Mouse (Mus musculus) layer of hippocampus, adult 9-11 months (tissue): ENCODE results near the gene Ccdc141.
"Not testable (repeated sequence)": the region's sequence is repeated elsewhere in the genome, so short reads cannot be mapped to it uniquely, and the experiment has no call there.

Experiments used
- DNase-seq: peaks from one replicate; pipeline ENCODE4 v3.0.0; 2022

The Ccdc141 gene

DNA sequence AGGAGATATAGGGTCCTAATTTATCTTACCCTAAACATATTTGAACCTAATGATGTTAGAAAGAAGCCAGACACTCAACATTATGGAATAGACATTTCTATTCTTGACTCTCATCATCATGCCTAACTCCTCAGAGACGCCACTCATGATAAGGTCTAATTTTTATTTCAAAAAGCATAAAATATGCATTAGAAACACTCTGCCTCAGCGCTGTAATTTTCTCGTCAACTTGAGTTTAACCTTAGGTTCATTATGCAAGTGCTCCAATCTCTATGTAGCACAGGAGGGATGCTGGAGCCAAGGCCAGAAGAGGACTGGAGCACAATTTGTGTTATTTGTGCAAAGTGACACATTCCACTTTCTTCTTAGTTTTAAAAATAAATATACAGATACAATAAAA lies 130.8 kb downstream of the Ccdc141 start:
- DNase-seq: no peak

- DNase-seq: no peak
These were observed 131.2 kb downstream of the Ccdc141 start for GRCm38 (mm10) chr2:77039281-77039680.

GRCm38 (mm10) chr2:77037211-77037610 lies 133.2 kb downstream of the Ccdc141 start:
- DNase-seq: no peak

DNA sequence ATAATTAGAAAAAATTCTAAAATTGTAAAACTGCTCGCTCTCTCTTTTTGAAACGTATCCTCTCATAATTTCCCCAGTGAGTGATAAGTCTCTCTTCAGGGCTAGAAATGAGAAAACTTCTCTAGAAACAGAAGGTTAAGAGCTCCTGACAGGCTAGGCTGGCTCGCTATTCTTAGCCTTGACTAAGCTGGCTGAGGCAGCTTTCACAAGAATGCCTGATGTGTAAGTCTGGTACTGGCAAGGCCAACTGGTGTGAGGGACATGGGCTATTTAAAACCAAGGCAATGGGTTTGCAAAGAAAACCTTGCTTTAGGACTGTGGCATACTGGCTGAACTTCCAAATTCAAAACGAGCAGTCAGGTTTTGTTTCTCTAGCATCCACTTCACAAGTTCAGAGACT lies 136.3 kb downstream of the Ccdc141 start:
- no peak for DNase-seq

DNA sequence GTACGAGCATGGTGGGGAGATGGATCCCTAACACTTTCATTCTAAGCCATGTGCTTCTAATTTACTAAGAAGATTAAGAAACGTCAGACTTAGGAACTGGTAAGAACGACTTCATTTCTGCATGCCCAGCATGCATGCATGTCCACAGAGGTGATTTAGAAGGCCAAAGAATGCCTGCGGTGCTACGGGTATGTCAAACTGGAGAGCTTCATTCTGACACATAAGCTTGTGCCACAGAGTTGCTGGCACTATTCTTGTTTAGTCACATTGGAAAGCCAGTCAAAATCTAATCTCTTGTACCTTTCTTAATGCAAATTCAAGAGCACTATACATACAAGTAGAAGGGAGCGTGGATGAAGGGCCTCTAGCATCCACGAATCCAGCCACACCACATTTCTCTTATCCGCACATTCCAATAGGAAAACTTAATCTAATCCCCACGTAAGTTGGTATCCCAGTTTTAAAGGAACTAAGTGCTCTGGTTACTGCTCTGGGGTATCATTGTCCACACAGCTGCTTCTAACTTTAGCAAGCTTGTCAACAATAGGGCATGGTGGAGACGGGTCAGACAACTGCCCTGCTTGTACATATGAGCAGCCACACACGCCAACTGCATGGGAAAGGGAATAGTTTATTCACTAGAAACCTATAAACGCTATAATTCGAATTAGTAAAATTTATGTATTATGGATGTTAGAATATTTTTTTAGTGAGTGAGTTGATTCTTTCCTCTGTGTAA lies 136.9 kb downstream of the Ccdc141 start:
- no peak for DNase-seq

- no peak for DNase-seq
These were observed 149.8 kb downstream of the Ccdc141 start for GRCm38 (mm10) chr2:77020649-77021048.

- DNase-seq: no peak
These were observed 152.7 kb downstream of the Ccdc141 start for GRCm38 (mm10) chr2:77017735-77018134.

DNA sequence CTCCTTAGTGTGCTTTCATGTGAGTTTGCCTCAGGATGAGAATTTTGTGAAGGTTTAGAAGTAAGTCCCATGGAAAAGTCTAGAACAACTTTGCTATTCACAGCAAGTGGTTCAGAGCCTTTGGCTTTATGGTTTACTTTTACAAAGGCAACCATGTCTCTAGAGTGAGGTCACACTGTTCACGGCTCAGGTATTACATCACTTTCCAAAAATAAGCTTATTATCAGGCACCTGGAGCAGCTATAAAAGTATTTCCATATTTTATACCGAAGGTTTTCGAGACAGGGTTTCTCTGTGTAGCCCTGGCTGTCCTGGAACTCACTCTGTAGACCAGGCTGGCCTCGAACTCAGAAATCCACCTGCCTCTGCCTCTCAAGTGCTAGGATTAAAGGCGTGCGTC lies 157.0 kb downstream of the Ccdc141 start:
- not testable (repeated sequence) for DNase-seq

DNA sequence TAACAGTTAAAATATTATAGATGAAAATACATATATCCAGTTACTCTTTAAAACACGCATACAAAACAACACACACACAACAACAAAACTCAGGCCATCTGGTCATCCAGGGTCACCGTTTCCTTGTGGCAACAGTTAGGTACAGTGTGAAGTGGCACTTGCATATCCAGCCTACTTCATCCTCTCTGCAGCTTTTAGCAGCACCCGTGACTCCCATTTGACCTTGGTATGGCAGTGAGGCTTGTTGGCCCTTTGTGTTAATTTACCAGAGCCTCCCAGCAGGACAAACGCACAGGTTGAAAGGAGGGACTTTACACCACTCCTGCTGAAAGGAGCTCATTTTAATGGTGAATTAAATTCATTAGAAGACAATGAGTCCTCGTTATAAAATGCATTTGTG lies 158.5 kb downstream of the Ccdc141 start:
- no peak for DNase-seq

DNA sequence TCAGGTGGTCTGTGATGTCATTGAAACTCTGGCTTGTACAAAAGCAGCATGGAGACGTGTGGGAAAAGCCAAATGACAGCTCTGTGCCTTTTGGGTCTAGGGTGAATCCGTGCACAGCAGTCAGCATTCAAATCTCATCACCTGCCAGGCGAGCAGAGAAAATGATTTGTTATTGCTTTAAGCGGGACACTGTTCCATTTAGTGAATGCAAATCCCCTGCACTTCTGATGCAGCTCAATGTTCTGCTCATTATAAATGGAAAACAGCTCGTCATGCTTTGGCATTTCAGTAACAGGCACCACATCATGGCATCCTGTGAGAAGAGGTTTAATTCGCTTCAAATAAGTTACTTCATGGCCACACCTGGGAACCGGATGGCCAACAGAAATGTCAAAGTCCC lies 163.4 kb downstream of the Ccdc141 start:
- DNase-seq: no peak

- DNase-seq: no peak
These were observed 167.3 kb downstream of the Ccdc141 start for GRCm38 (mm10) chr2:77003148-77003547.

GRCm38 (mm10) chr2:76998351-76998750 lies 172.1 kb downstream of the Ccdc141 start:
- DNase-seq: no peak

GRCm38 (mm10) chr2:76992493-76993201 lies 177.8 kb downstream of the Ccdc141 start:
- DNase-seq: peak; percentile 72

DNA sequence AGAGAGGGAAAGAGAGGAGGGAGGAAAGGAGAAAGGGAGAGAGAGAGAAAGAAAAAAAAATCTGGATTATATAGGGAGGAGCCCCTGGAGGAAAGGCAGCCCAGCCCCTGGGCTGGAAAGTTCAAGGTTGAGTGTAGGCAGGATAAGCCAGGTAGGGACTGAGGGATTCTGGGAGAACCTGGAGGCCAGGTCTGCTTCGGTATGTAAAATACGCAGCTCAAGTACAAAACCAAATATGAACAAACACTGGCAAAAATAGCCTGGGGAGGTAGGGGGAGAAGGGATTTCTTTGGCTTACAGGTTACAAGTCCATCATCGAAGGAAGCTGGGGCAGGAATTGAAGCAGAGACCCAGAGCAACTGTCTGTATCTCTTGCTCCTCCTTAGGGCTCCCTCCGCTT lies 183.1 kb downstream of the Ccdc141 start:
- DNase-seq: no peak

DNA sequence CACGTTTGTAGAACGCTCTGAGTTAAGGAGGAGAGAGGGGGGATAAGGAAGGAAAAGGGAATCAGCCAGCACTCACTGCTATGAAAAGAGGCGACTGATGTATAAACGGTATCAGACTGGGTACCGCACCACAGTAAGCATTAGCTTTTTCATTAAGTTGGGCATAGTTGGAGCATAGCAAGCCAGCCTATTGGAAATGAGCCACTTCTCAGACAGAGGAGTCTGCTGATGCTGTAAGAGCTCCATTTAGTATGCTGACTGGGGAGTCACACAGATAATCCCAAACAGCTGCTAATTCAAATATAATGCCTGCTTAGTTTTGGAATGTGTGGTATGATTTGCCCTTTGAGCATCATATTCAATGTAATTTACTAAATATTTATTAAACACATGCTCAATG lies 186.1 kb downstream of the Ccdc141 start:
- DNase-seq: no peak

GRCm38 (mm10) chr2:76983601-76984000 lies 186.8 kb downstream of the Ccdc141 start:
- DNase-seq: no peak

DNA sequence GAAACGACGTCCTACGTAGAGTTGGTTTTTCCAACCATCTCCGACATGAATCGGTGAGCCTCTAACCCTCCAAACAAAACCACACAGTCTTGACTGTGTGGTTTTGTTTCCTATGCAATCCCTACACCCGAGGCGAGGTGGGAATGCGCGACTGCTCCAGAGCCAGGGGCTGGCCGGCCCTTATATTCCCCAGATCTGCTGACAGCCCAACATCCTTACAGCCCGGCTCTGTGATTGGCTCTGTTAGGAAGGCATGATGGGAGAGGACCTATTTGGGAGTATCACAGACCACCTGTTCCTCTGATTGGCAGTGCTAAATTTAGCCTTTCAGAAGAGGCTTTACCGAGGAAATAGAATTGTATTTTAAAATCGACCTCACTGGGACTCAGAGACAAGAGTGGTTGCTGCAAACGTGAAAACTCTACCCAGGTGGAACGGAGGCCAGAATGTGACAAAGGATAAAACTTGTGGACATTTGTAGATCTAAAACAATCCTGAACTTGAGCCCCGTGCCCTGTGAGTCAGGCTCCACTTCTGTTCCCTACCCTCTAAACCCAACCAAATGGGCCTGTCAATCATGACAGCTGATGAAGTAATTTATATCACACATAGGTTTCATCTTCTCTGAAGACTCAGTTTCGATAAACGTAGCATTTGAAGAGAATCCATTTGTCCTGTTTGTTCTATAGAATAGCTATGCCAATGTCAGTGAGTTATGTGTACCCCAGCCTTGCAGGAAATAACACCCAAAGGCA lies 187.9 kb downstream of the Ccdc141 start, which contains the start of gene Ttn:
Gene Ttn, minus strand, starts transcription at position 157 of the 755 bp plus-strand sequence.
- no peak for DNase-seq

DNA sequence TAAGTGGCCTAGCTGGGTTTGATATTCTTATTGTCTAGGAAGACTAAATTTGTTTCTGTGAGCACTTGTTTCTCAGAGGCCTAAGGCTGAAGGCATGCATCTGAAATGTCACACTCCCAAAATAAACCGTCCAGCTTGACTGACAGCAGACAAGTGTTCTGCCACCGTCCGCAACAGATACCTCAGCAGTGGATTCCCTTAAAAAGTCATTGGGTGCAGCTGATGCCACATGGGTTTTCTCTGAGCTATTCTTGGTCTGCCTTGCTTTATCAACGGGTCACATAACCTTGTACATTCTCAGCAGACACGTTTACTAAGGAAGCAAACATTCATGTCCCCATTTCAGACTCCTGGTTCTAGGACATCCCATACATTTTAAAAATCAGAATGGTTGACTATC lies 188.7 kb downstream of the Ccdc141 start:
- DNase-seq: no peak

GRCm38 (mm10) chr2:76980146-76980545 lies 190.3 kb downstream of the Ccdc141 start:
- no peak for DNase-seq

- DNase-seq: no peak
These were observed 192.8 kb downstream of the Ccdc141 start for GRCm38 (mm10) chr2:76977650-76978049.

DNA sequence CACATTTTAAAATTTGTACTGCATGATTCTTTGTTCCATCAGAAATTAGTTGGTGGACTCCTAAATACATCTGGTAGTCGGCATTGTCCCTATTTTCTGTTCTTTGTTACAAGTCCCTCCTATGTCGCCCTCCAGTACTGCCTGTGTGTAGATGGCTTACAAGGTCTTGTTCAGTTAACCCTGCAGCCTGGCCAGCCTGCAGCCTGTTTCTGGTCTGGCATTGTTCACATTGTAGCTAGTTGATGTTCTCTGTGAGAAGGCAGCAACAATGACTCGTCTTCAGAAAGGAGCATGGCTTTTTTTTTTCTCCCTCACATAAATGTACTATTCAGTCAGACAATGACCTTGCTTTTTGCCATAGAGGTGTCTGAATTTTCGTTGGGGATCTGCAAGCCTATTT lies 198.4 kb downstream of the Ccdc141 start:
- DNase-seq: no peak

- no peak for DNase-seq
These were observed 199.4 kb downstream of the Ccdc141 start for GRCm38 (mm10) chr2:76971069-76971468.

GRCm38 (mm10) chr2:76970669-76971068 lies 199.8 kb downstream of the Ccdc141 start:
- no peak for DNase-seq

DNA sequence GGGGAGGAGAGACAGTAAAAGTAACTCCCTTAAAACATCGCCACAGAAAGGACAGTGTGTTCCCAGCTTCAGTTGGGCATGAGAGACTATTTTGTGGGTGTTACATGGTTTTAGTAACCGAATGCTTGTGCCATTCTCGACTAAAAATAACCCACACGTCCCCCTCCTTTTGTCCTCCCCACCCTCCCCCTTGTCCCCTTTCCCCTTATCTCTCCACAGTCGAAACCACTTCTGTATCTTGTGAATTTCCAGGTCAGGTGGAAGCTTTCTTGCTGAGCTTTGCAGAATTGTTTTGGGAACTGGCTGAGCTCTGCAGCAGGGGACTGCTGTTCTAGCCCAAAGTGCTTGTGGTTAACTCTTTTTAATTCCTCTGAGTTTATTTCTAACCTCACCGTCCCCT lies 200.2 kb downstream of the Ccdc141 start:
- DNase-seq: no peak
